Mouse (Mus musculus): ENCODE results near the gene Jade1. TPM values are rescaled to one million over a fixed set of nuclear protein-coding genes. Genes with fewer than 3 reads are reported as not detected.

Jade1 gene
- polyA plus RNA-seq, 1 experiment: 22.7 TPM

GRCm38 (mm10) chr3:41604629-41605321 is 49.2 kb downstream of the Jade1 start:
- 4% methylated on average over 12 of the region's 12 CpGs for WGBS
- H3K4me1 ChIP-seq (replicated peaks; ENCODE audit: control insufficient read depth, insufficient read depth, low read length): peaks cover 31% of the 10 kb centered on the region
- DNase-seq: peak; percentile 72
- no peaks in the 10 kb centered on the region for H3K27me3 ChIP-seq (ENCODE audit: control insufficient read depth, insufficient read depth, low read length)
- TF ChIP-seq POLR2A (IDR thresholded peaks at IDR 0.05; ENCODE audit: control insufficient read depth, extremely low read depth, insufficient read depth, low read length, poor library complexity) (peak; percentile 26; the same call in 1 of the 2 replicates), CTCF (IDR thresholded peaks at IDR 0.05; ENCODE audit: borderline replicate concordance, control insufficient read depth, extremely low read depth, insufficient read depth, low read length, poor library complexity) (no peak)
- no peak overlapping the region for H3K27ac ChIP-seq (ENCODE audit: control insufficient read depth, insufficient read depth, low read length)
- no peak overlapping the region for H3K4me3 ChIP-seq (ENCODE audit: control insufficient read depth, insufficient read depth, low read length)
- peaks cover 10% of the 10 kb centered on the region for H3K36me3 ChIP-seq (ENCODE audit: control insufficient read depth, insufficient read depth, low read length)

GRCm38 (mm10) chr3:41605601-41606329 is 50.2 kb downstream of the Jade1 start:
- DNase-seq: no peak

GRCm38 (mm10) chr3:41606330-41606664 is 50.8 kb downstream of the Jade1 start:
- peaks cover 31% of the 10 kb centered on the region for H3K4me1 ChIP-seq (replicated peaks; ENCODE audit: control insufficient read depth, insufficient read depth, low read length)
- no peak overlapping the region for H3K27ac ChIP-seq (ENCODE audit: control insufficient read depth, insufficient read depth, low read length)
- TF ChIP-seq POLR2A (IDR thresholded peaks at IDR 0.05; ENCODE audit: control insufficient read depth, extremely low read depth, insufficient read depth, low read length, poor library complexity) (no peak), CTCF (IDR thresholded peaks at IDR 0.05; ENCODE audit: borderline replicate concordance, control insufficient read depth, extremely low read depth, insufficient read depth, low read length, poor library complexity) (no peak)
- WGBS: 94% methylated on average over 4 of the region's 4 CpGs
- H3K36me3 ChIP-seq (ENCODE audit: control insufficient read depth, insufficient read depth, low read length): peaks cover 21% of the 10 kb centered on the region
- DNase-seq: no peak
- H3K27me3 ChIP-seq (ENCODE audit: control insufficient read depth, insufficient read depth, low read length): no peaks in the 10 kb centered on the region
- no peak overlapping the region for H3K4me3 ChIP-seq (ENCODE audit: control insufficient read depth, insufficient read depth, low read length)

More at GRCm38 (mm10) chr3:41605601-41606329, 50.2 kb downstream of the Jade1 start:
- Histone ChIP-seq H3K4me3 (ENCODE audit: control insufficient read depth, insufficient read depth, low read length) (no peak overlapping the region), H3K36me3 (ENCODE audit: control insufficient read depth, insufficient read depth, low read length) (peaks cover 20% of the 10 kb centered on the region), H3K27ac (ENCODE audit: control insufficient read depth, insufficient read depth, low read length) (no peak overlapping the region), H3K4me1 (replicated peaks; ENCODE audit: control insufficient read depth, insufficient read depth, low read length) (peaks cover 31% of the 10 kb centered on the region), H3K27me3 (ENCODE audit: control insufficient read depth, insufficient read depth, low read length) (no peaks in the 10 kb centered on the region)
- 95% methylated on average over 13 of the region's 13 CpGs for WGBS
- TF ChIP-seq POLR2A (IDR thresholded peaks at IDR 0.05; ENCODE audit: control insufficient read depth, extremely low read depth, insufficient read depth, low read length, poor library complexity) (no peak), CTCF (IDR thresholded peaks at IDR 0.05; ENCODE audit: borderline replicate concordance, control insufficient read depth, extremely low read depth, insufficient read depth, low read length, poor library complexity) (no peak)

GRCm38 (mm10) chr3:41607050-41607449 is 51.5 kb downstream of the Jade1 start:
- Histone ChIP-seq H3K27ac (ENCODE audit: control insufficient read depth, insufficient read depth, low read length) (no peak overlapping the region), H3K27me3 (ENCODE audit: control insufficient read depth, insufficient read depth, low read length) (no peaks in the 10 kb centered on the region), H3K4me3 (ENCODE audit: control insufficient read depth, insufficient read depth, low read length) (no peak overlapping the region), H3K4me1 (replicated peaks; ENCODE audit: control insufficient read depth, insufficient read depth, low read length) (peaks cover 31% of the 10 kb centered on the region), H3K36me3 (ENCODE audit: control insufficient read depth, insufficient read depth, low read length) (peaks cover 26% of the 10 kb centered on the region)
- TF ChIP-seq CTCF (IDR thresholded peaks at IDR 0.05; ENCODE audit: borderline replicate concordance, control insufficient read depth, extremely low read depth, insufficient read depth, low read length, poor library complexity) (no peak), POLR2A (IDR thresholded peaks at IDR 0.05; ENCODE audit: control insufficient read depth, extremely low read depth, insufficient read depth, low read length, poor library complexity) (no peak)
- no peak for DNase-seq
- 97% methylated on average over 9 of the region's 9 CpGs for whole genome bisulfite sequencing

GRCm38 (mm10) chr3:41607467-41607866 is 51.9 kb downstream of the Jade1 start:
- 97% methylated on average over 8 of the region's 8 CpGs for WGBS
- no peak for DNase-seq
- Histone ChIP-seq H3K4me1 (replicated peaks; ENCODE audit: control insufficient read depth, insufficient read depth, low read length) (peaks cover 29% of the 10 kb centered on the region), H3K36me3 (ENCODE audit: control insufficient read depth, insufficient read depth, low read length) (peaks cover 27% of the 10 kb centered on the region), H3K4me3 (ENCODE audit: control insufficient read depth, insufficient read depth, low read length) (no peak overlapping the region), H3K27ac (ENCODE audit: control insufficient read depth, insufficient read depth, low read length) (no peak overlapping the region), H3K27me3 (ENCODE audit: control insufficient read depth, insufficient read depth, low read length) (no peaks in the 10 kb centered on the region)
- no peak for TF ChIP-seq POLR2A (IDR thresholded peaks at IDR 0.05; ENCODE audit: control insufficient read depth, extremely low read depth, insufficient read depth, low read length, poor library complexity)
- no peak for TF ChIP-seq CTCF (IDR thresholded peaks at IDR 0.05; ENCODE audit: borderline replicate concordance, control insufficient read depth, extremely low read depth, insufficient read depth, low read length, poor library complexity)

- H3K27me3 ChIP-seq (ENCODE audit: control insufficient read depth, insufficient read depth, low read length): no peaks in the 10 kb centered on the region
- WGBS: 96% methylated on average over 5 of the region's 5 CpGs
- H3K4me1 ChIP-seq (replicated peaks; ENCODE audit: control insufficient read depth, insufficient read depth, low read length): peaks cover 15% of the 10 kb centered on the region
- no peak overlapping the region for H3K4me3 ChIP-seq (ENCODE audit: control insufficient read depth, insufficient read depth, low read length)
- no peak for TF ChIP-seq POLR2A (IDR thresholded peaks at IDR 0.05; ENCODE audit: control insufficient read depth, extremely low read depth, insufficient read depth, low read length, poor library complexity)
- no peak for TF ChIP-seq CTCF (IDR thresholded peaks at IDR 0.05; ENCODE audit: borderline replicate concordance, control insufficient read depth, extremely low read depth, insufficient read depth, low read length, poor library complexity)
- H3K36me3 ChIP-seq (ENCODE audit: control insufficient read depth, insufficient read depth, low read length): peaks cover 43% of the 10 kb centered on the region
- no peak for DNase-seq
- no peak overlapping the region for H3K27ac ChIP-seq (ENCODE audit: control insufficient read depth, insufficient read depth, low read length)
Measured at GRCm38 (mm10) chr3:41609071-41609470, 53.5 kb downstream of the Jade1 start.
